Mouse (Mus musculus): ENCODE data around the gene Cd3d. TPM values are rescaled to one million over a fixed set of nuclear protein-coding genes. Genes with fewer than 3 reads are reported as not detected.
A peak's percentile ranks its signal among the peaks of the same experiment; 100 is the strongest.
"Not testable (repeated sequence)": the region's sequence is repeated elsewhere in the genome, so short reads cannot be mapped to it uniquely, and the experiment has no call there.

The Cd3d gene
- not detected in 2 replicates for polyA plus RNA-seq (2016; fragmentation: Nextera tagmentation; extraction: Ambion mirVana)

DNA sequence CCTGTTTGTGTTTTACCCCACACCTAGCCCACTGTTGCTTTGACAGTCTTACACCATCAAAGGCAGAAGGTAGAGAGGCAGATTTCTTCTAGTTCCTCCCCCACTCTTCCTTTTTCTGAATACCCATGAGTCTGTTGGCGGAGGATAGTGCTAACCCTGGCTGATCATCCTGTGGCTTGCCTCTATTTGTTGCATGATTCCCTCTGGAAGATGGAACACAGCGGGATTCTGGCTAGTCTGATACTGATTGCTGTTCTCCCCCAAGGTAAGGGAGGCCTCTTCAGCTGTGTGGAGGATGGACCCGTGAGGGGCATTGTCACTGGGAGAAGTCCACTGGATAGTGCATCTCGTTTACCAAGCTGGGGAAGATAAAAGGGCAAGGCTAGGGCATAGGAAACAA lies at the start of gene Cd3d:
Gene Cd3d, plus strand, starts transcription at position 111 of the 400 bp plus-strand sequence.
- H3K4me3 ChIP-seq = no peak within 1 kb of the TSS
- WGBS = 84% methylated on average over 4 of the region's 4 CpGs
- no peaks in the 10 kb centered on the region for H3K36me3 ChIP-seq (replicated peaks)
- H3K4me1 ChIP-seq = no peaks in the 10 kb centered on the region
- DNase-seq (ENCODE audit: extremely low spot score, low spot score) = no peak
- H3K9me3 ChIP-seq = no peaks in the 10 kb centered on the region
- no peak within 1 kb of the TSS for H3K27ac ChIP-seq
- H3K27me3 ChIP-seq (ENCODE audit: poor library complexity, severe bottlenecking) = no peaks in the 10 kb centered on the region

DNA sequence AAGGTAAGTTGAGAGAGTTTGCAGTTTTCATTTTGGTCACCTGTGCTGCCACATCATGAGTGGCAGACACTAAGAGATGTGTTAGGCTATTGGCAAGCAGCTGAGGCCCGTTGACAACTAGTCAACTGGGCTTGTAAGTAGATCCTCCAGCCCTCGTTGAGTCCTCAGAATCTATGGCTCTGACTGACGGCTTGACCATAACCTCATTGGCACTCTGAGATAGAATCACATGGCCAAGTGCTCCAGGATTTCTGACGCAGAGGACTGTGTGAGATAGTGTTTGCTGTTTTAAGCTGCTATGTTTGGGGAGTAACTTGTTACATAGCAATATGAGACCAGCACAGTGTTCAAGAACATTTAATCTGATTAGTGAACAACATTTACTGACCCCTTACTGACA lies 39.8 kb upstream of the Cd3d start:
- Histone ChIP-seq H3K4me3 (no peak overlapping the region), H3K4me1 (no peaks in the 10 kb centered on the region), H3K27ac (no peak overlapping the region), H3K27me3 (ENCODE audit: poor library complexity, severe bottlenecking) (no peaks in the 10 kb centered on the region), H3K9me3 (no peaks in the 10 kb centered on the region), H3K36me3 (replicated peaks) (peaks cover 85% of the 10 kb centered on the region)
- no peak for DNase-seq (ENCODE audit: extremely low spot score, low spot score)
- 90% methylated on average over 4 of the region's 4 CpGs for WGBS

DNA sequence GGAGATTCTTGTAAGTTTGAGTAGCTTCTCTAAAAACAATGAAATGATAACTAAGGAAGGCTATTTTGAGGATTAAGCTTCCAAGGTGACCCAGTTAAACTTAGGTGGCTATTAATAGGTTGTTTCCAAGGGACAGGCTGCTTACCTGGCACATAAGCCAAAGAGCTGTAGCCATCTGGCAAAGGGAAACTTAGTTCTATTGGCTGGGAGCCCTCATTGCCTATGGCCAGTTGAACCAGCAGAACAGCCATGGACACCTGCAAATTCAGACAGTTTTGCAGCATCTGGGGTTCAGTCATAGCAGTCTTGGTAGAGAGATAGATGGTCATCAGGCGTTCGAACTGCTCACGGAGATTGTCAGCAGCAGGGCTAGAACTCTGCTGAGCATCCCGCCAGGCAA lies 39.2 kb upstream of the Cd3d start:
- H3K4me3 ChIP-seq = no peak overlapping the region
- WGBS = 95% methylated on average over 4 of the region's 4 CpGs

DNA sequence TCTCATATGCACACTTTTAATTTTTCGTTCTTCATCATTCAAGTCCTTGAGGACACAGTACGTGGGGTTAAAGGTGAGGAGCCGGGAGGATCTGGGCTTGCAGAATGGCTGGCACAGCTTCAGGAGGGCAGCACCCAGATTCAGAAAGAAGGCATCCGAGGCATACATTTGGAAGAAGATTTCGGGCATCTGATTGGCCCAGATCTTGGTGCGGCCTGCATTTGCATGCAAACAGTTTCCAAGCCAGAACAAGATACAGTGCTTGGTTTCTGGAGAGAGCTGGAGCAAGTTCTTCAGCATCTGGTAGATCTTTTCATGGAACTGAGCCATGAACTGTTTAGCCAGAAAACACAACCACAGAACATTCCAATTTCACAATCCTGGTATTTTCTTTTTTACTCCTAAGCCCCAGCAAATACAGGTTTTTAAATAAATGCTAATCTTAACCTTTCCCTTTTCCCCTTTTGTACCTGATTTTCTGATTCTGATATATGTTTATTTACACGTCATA lies 35.3 kb upstream of the Cd3d start:
- Histone ChIP-seq H3K27me3 (ENCODE audit: poor library complexity, severe bottlenecking) (no peaks in the 10 kb centered on the region), H3K27ac (no peak overlapping the region), H3K9me3 (no peaks in the 10 kb centered on the region), H3K36me3 (replicated peaks) (peaks cover 89% of the 10 kb centered on the region), H3K4me3 (no peak overlapping the region), H3K4me1 (no peaks in the 10 kb centered on the region)
- no peak for DNase-seq (ENCODE audit: extremely low spot score, low spot score)
- 94% methylated on average over 7 of the region's 7 CpGs for WGBS

More for the DNA sequence above, 39.2 kb upstream of the Cd3d start:
- no peaks in the 10 kb centered on the region for H3K4me1 ChIP-seq
- no peak for DNase-seq (ENCODE audit: extremely low spot score, low spot score)
- no peak overlapping the region for H3K27ac ChIP-seq
- no peaks in the 10 kb centered on the region for H3K27me3 ChIP-seq (ENCODE audit: poor library complexity, severe bottlenecking)
- H3K9me3 ChIP-seq = no peaks in the 10 kb centered on the region
- peaks cover 85% of the 10 kb centered on the region for H3K36me3 ChIP-seq (replicated peaks)

DNA sequence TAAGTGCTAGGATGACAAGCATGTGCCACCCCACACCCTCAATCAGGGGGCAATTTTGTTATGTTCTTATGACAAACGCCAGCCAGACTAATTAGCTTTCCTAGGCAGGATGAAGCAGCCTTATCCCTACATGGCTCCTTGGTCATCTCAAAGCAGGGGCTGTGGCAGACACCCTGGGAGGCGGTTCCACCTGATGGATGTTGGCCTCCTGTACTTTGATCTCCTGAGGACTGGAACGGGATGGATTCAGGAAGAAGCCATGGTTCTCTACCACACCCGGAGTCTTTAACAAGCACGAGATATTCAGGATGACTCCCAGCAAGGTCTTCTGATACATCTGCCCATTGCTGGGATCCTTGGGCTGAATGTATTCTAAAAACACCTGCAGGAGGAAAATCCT lies 33.8 kb upstream of the Cd3d start:
- Histone ChIP-seq H3K4me1 (no peaks in the 10 kb centered on the region), H3K9me3 (no peaks in the 10 kb centered on the region), H3K4me3 (no peak overlapping the region), H3K27ac (no peak overlapping the region), H3K27me3 (ENCODE audit: poor library complexity, severe bottlenecking) (no peaks in the 10 kb centered on the region), H3K36me3 (replicated peaks) (peaks cover 88% of the 10 kb centered on the region)
- 90% methylated on average over 5 of the region's 5 CpGs for WGBS
- no peak for DNase-seq (ENCODE audit: extremely low spot score, low spot score)

DNA sequence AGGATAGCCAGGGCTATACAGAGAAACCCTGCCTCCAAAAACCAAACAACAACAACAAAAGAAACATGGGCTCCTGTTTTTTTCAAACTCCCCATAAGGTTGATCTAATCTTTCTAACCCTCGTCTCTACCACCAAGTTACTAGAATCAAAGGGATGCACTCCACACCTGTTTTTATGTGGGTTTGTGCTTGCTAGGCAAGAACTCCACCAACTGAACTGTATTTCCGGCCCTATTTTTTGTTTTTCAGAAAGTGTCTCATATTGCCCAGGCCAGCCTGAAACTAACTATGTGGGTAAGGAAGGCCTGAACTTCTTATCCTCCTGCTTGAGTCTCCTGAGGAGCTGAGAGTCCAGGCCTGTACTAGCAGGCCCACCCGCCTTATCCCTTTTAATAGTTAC lies 27.2 kb upstream of the Cd3d start:
- no peaks in the 10 kb centered on the region for H3K9me3 ChIP-seq
- peaks cover 86% of the 10 kb centered on the region for H3K36me3 ChIP-seq (replicated peaks)
- no peak overlapping the region for H3K4me3 ChIP-seq
- no peak overlapping the region for H3K27ac ChIP-seq
- WGBS = 95% methylated on average over 3 of the region's 3 CpGs
- no peaks in the 10 kb centered on the region for H3K4me1 ChIP-seq
- DNase-seq (ENCODE audit: extremely low spot score, low spot score) = no peak
- no peaks in the 10 kb centered on the region for H3K27me3 ChIP-seq (ENCODE audit: poor library complexity, severe bottlenecking)

DNA sequence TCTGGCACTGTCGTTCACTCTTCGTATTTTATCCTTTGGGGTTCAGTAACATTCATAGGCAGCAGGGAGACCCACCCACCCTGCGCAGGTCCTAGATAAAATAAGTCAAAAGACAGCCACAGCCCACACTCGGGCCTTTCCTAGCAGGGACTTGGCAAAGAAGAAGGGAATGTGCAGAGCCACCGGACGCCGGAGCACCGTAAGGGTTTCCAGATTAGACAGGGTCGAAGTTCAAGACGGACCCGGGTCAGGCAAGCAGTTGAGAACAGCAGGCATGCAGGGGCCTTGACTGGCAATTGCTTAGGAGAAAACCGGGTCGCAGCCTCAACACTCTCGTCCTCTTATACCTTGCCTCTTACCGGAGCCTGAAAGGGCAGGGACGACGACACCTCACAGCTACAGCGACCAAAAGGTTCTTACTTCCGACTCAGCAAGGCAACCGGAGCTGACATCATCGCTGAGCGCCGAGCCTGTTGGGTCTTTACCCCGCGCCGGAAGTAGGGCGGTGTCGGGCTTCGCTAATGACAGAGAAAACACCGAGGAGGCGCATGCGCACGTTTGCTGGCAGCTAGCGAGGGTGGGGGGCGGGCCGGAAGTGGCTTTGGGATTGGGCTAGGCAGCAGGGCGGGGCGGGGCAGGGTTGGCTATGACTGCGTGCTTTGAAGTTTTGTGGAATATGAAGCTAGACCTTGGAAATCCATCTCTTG lies 16.3 kb upstream of the Cd3d start, which contains the start of gene Ube4a:
Gene Ube4a, minus strand, starts transcription at position 475 of the 707 bp plus-strand sequence.
- WGBS = under 1% methylated on average over 39 of the region's 39 CpGs
- no peaks in the 10 kb centered on the region for H3K27me3 ChIP-seq (ENCODE audit: poor library complexity, severe bottlenecking)
- H3K27ac ChIP-seq = peak within 1 kb of the TSS; percentile 78
- peak; percentile 100 for DNase-seq (ENCODE audit: extremely low spot score, low spot score)
- H3K4me3 ChIP-seq = peak within 1 kb of the TSS; percentile 92
- H3K36me3 ChIP-seq (replicated peaks) = peaks cover 25% of the 10 kb centered on the region
- H3K9me3 ChIP-seq = no peaks in the 10 kb centered on the region; the same call in 1 of the 2 replicates
- H3K4me1 ChIP-seq = peaks cover 19% of the 10 kb centered on the region

DNA sequence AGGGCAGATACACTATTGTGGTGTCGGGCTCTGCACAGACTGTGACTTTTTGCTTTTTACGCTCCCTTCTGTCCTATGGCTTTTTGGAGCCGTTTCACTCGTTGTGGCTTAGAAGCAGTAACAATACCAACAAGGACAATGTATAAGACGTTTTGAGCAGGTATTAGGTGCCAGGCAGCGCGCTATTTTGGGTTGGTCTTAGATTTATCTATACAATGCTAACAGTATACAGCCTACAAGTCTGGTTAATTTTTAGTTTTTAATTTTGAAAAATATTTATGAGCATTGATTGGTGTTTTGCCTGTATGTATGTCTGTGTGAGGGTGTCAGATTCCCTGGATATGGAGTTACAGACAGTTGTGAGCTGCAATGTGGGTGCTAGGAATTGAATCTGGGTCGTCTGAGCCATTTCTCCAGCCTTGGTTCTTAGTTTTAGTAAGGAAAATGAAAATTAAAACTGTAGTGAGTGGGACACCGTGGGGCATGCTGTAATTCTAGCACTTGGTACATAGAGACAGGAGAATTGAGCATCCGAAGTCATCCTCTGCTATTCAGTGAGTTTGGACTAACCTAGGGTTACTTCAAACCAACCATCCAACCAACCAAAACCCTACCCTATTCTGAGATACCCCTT lies 15.6 kb upstream of the Cd3d start:
- DNase-seq (ENCODE audit: extremely low spot score, low spot score) = no peak
- no peaks in the 10 kb centered on the region for H3K27me3 ChIP-seq (ENCODE audit: poor library complexity, severe bottlenecking)
- H3K4me1 ChIP-seq = peaks cover 19% of the 10 kb centered on the region
- peak overlapping the region; percentile 92 for H3K4me3 ChIP-seq
- 15% methylated on average over 10 of the region's 10 CpGs for WGBS
- H3K36me3 ChIP-seq (replicated peaks) = peaks cover 20% of the 10 kb centered on the region
- H3K9me3 ChIP-seq = no peaks in the 10 kb centered on the region; the same call in 1 of the 2 replicates
- H3K27ac ChIP-seq = peak overlapping the region; percentile 78

DNA sequence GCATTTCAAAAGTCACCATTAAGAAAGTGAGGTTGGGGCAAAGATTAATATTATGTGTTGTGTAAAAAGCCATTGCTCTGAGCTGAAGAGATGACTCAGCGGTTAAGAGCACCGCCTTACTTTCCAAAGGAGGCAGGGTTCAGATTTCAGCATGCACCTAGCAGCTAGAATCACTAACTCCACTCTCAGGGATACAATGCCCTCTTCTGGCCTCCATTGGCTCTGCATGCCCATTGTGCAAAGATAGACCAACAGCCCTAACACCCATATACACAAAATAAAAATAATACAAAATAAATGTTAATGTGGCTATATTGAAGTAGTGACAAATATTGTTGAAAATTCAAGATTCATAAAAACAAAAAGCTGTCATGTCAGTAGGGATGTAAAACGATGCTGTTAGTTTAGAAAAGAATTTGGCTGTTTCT lies 14.8 kb upstream of the Cd3d start:
- no peaks in the 10 kb centered on the region for H3K27me3 ChIP-seq (ENCODE audit: poor library complexity, severe bottlenecking)
- peaks cover 11% of the 10 kb centered on the region for H3K36me3 ChIP-seq (replicated peaks)
- H3K4me3 ChIP-seq = no peak overlapping the region
- peaks cover 19% of the 10 kb centered on the region for H3K4me1 ChIP-seq
- DNase-seq (ENCODE audit: extremely low spot score, low spot score) = peak; percentile 61
- H3K27ac ChIP-seq = no peak overlapping the region
- H3K9me3 ChIP-seq = no peaks in the 10 kb centered on the region; the same call in 1 of the 2 replicates
- WGBS = 23% methylated on average over 3 of the region's 3 CpGs

DNA sequence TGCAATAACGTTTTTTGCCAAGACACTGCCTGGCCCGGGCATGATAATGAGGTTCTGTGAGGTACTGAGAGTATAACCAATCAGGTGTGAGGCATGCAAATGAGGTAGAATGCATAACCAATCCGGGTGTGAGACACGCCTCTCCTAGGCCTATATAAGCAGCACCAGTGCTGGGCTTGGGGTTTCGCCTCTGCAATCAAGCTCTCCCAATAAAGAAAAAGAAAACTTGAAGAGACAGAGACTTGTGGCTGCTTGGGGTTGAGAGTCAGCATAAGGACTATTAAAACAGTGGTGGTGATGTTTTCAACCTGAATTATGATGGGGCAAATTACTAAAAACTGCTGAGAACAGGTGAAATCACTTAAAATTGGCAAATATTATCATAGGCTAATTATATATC lies 13.8 kb upstream of the Cd3d start:
- H3K27ac ChIP-seq; DNase-seq (ENCODE audit: extremely low spot score, low spot score); H3K9me3 ChIP-seq; H3K4me3 ChIP-seq; H3K36me3 ChIP-seq (replicated peaks); H3K27me3 ChIP-seq (ENCODE audit: poor library complexity, severe bottlenecking): not testable (repeated sequence)
- H3K4me1 ChIP-seq = peaks cover 19% of the 10 kb centered on the region
- 89% methylated on average over 5 of the region's 5 CpGs for WGBS

DNA sequence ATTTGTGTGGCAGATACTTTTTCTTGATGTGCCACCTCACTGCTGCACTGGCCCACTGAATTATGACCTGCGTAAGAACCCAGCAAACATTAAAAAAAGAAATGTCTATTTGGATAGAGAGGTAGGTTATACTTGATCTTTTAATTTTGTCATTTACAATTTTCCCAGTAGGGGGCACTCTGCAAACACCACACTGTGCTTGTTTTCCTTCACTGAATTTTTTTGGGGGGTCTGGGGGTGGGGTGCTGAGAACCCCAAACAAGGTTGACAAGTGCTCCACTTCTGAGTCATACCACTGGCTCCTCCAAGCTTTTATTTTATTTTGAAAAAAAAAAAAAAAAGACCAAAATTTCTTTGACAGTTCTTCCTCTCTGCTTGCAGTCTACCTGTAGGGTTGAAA lies 12.1 kb upstream of the Cd3d start:
- DNase-seq (ENCODE audit: extremely low spot score, low spot score) = no peak
- H3K27me3 ChIP-seq (ENCODE audit: poor library complexity, severe bottlenecking) = 0 out of 2 replicates have a peak, but pooled peaks cover 11% of the 10 kb centered on the region
- H3K36me3 ChIP-seq (replicated peaks) = no peaks in the 10 kb centered on the region
- H3K9me3 ChIP-seq = no peaks in the 10 kb centered on the region; the same call in 1 of the 2 replicates
- H3K4me1 ChIP-seq = peaks cover 15% of the 10 kb centered on the region
- no peak overlapping the region for H3K4me3 ChIP-seq
- no peak overlapping the region for H3K27ac ChIP-seq
- 67% methylated on average over 1 of the region's 1 CpGs for WGBS

DNA sequence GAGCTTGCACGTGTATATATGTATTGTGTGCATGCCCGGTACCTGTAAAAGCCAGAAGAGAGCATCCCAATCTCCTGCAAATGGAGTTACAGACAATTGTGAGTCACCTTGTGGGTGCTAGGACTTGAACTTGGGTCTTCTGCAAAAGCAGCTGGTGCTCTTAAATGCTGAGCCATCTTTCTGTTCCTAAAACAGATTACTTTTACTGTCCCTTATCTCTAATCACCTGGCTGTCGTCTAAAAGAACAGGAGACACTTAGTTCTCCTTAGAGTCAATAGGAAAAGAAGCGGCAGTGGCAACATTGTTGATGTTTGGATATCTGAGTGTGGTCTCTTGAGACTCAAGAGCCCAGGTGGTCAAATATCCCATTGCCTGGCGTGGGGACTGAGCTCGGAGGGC lies 3.8 kb upstream of the Cd3d start:
- H3K4me1 ChIP-seq = no peaks in the 10 kb centered on the region
- 0 out of 2 replicates have a peak, but pooled peaks cover 11% of the 10 kb centered on the region for H3K27me3 ChIP-seq (ENCODE audit: poor library complexity, severe bottlenecking)
- H3K27ac ChIP-seq = no peak overlapping the region
- H3K36me3 ChIP-seq (replicated peaks) = no peaks in the 10 kb centered on the region
- H3K4me3 ChIP-seq = no peak overlapping the region
- H3K9me3 ChIP-seq = no peaks in the 10 kb centered on the region
- DNase-seq (ENCODE audit: extremely low spot score, low spot score) = no peak
- 82% methylated on average over 6 of the region's 6 CpGs for WGBS

DNA sequence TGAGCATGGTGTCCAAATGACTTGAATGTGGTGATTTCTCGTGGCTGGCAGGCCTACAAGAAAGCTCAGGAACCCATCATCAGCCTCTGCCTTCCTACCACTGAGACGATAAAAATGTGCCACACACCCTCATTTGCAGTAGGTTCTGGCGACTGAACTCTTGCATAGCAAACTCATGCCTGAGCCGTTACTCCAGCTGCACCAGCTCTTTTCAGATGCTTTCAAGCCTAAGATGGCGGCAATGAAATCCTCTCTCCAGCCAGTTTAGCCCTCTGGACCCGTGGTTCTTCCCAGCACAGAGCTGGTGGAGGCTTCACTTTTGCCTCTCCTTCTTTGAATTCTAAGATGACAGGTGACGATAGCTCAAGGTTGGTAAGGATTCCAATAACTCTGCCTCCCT lies 1.8 kb upstream of the Cd3d start:
- WGBS = 81% methylated on average over 7 of the region's 7 CpGs
- no peak for DNase-seq (ENCODE audit: extremely low spot score, low spot score)
- Histone ChIP-seq H3K4me3 (no peak overlapping the region), H3K27me3 (ENCODE audit: poor library complexity, severe bottlenecking) (no peaks in the 10 kb centered on the region), H3K27ac (no peak overlapping the region), H3K4me1 (no peaks in the 10 kb centered on the region), H3K9me3 (no peaks in the 10 kb centered on the region), H3K36me3 (replicated peaks) (no peaks in the 10 kb centered on the region)
